ENCODE assay signal across 7 mouse cellular contexts in the genomic region with DNA sequence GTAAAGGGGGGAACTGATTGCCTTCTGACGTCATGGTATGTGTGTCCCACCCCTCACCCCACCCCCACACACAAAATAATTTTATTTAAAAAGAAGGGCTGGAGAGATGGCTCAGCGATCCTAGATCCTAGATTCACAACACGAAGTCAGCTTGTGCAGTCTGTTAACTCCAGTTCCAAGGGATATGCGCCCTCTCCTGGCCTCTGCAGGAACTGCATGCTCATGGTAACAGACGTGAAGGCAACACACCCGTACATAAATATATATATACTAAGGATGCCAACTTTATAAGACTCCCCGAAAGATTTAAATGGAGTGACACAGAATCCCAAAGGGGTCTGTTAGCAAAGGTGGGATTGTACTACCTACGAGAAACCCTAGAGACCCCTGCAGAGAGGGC. TPM values are rescaled to one million over a fixed set of nuclear protein-coding genes. Genes with fewer than 3 reads are reported as not detected.
A peak's percentile ranks its signal among the peaks of the same experiment; 100 is the strongest.
DNase-seq lines count a peak whose midpoint lies in the region.

No protein-coding gene starts in this region.

- 19% methylated on average over 8 of the region's 8 CpGs for WGBS in large intestine, adult 2 months

- DNase-seq in right cerebral cortex, adult 18-20 months: peak; percentile 45
- no peak for DNase-seq in right cerebral cortex, postnatal 25 days
- peak; percentile 60 for DNase-seq in adrenal gland, adult 8-10 months
- peak; percentile 69 for DNase-seq in embryo, embryonic 11.5 days (ENCODE audit: low read depth, low spot score)
- DNase-seq in large intestine, adult 2 months (ENCODE audit: low read depth, low spot score): peak; percentile 50
- DNase-seq in lung, postnatal 25 days (ENCODE audit: low spot score): peak; percentile 61
- peak; percentile 48 to 73 for DNase-seq in spleen, postnatal 14 days (ENCODE audit: low spot score in 2 of 2)

RNA-seq across cellular contexts. Expression of a gene that starts 39.4 kb away (rescaled TPM):
- 1 to 10 TPM; 1.3 to 3.4 (median 2.4) TPM for total RNA-seq in adrenal gland, adult 8-10 months (2022)
- polyA plus RNA-seq in large intestine, adult 2 months (2012; rRNA removed): 2.2 and 2.8 TPM in 2 replicates

RNA-seq across cellular contexts. Expression of a gene that starts 51.0 kb away (rescaled TPM):
- 10 to 100 TPM; 28.1 to 47.2 (median 33.7) TPM for total RNA-seq in adrenal gland, adult 8-10 months (2022)
- 2.7 and 2.8 TPM in 2 replicates for polyA plus RNA-seq in large intestine, adult 2 months (2012; rRNA removed)
